Mouse (Mus musculus) ZHBTc4 (cell line): ENCODE results near the gene Vps41.
A peak's percentile ranks its signal among the peaks of the same experiment; 100 is the strongest.

Experiments
- DNase-seq: peaks from one replicate; pipeline ENCODE4 v3.0.0-alpha.2; 2011; ENCODE audit warnings: low read depth, low spot score

Gene Vps41

DNA sequence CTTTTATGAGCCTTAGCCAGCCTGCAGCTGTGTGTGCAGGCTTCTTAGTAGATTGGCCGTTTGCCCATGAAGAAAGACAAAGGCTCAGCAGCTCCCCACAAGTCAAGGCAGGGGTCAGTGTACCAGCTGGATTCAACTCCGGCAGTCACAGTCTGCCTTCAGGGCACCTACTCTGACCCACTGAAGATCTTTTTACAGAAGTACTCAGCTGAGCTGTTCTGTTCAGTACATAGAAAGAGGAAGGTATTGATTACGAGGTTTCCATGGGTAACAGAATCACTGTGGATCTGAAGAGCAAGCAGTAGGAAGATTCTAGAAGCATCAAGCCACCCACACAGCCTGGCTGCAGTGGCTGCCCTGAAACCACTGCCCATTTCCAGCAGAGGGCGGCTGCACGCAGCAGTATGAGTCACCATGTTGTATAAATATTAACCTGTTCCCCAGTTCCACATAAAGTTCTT is 151.0 kb downstream of the Vps41 start:
- DNase-seq, result peak; percentile 19

DNA sequence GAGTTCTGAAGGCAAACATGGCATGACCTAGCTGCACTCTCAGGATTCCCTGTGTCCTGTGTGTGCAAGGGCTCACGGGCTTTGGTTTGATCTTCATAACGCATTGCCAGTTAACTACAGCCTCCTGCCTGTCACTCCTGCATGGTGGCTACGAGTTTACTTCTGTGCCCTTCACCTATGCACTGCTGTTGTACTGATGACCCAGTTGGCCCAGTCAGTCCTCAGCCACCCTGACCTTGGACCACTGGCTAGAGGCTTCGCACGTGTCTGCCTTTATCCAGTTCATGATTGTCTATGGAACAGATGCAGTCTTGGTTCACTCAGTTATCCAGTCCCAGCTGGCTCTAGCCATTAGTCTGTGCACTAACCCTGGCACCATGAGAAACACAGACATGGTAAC is 151.7 kb downstream of the Vps41 start:
- DNase-seq, result no peak

DNA sequence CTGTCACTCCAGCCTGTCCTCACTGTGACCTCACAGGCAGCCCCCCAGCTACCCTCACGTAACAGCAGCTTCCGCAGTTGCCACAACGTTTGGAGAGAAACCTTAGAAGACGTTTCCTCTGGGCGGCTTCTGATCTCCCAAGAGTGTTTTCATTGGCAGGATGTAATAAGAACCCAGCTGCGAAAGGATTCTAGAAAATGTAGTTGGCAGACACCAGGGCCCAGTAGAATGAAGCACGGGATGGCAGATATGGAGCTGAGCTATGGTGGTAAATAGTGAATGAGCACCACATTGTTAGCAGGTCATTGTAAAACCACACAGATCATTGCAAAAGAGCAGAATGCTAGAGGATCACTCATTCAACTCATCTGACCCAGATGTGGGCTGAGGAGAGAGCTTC is 158.2 kb downstream of the Vps41 start:
- DNase-seq, result no peak

DNA sequence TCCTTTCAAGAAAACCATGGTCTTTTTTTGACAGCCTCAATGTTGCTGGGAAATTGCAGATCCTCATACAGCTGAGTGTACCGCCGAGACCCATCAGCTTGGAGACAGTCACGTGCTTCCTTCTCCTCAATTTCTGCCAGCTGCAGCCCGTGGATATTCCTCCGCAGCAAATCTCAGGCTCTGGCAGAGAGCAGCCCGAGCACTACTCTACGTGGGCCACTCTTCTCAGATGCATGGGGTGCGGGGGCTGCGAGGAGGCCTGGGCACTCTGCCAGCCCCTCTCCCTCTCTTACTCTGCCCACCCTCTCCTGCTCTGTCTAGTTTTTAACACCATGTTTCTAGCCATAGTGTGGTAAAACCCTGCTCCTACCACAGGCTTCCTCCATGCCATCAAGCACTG is 175.8 kb downstream of the Vps41 start:
- DNase-seq, result no peak

DNA sequence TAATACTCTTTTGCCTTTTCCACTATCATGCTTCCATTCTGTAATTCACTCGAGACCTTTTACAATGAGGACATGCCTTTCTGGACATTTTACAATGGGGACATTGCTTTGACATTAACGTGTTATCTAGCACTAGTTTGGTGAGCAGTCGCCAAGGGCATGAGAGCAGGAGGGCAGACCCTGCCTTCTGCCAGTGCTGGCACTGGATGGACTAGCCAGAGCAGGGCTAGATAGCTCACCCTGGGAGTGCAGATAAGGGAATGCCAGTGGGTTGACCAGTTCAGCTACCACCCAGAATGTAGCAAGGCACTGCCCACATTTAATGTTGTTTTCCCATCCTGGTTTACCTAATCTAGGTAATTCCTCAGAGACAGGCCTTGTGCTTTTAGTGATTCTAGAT is 179.7 kb downstream of the Vps41 start:
- no peak for DNase-seq

DNA sequence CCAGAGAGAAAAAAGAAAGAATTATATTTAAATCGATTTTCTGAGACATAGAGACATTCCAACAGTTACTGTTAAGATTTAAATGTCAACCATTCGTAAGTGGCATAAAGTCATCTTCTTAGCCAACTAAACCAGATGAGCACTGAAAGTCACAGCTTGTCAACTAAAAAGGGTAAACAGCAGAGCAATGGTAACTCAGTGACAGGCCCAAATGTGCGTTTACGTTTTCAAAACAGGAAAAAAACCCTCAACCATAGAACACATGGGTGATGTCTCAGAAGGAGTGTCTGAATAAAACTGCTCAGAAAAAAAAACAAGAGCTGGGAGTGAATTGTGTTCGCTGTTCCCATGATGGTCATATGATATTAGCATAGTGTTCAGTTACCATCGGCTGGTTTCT is 186.5 kb downstream of the Vps41 start:
- DNase-seq, result no peak

DNA sequence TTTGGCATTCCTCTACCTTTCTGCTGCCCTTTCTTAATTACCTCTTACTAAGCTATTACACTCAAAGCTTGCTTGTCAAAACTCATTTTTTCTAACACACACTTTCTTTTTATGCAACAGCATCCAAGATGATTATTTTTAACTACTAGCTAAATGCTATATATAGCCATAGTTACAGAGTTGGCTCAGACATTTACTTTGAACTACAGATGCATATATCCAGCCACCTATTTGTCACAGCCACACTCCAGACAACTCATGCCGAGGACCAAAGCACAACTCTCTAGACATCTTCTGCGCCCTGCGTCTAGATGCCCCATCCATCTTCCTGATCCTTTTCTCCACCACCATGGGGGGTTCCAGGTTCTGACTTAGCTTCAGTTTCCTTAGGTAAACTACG is 197.7 kb downstream of the Vps41 start:
- no peak for DNase-seq
